Mouse (Mus musculus) T-cell, adult 66 days (primary cell): ENCODE results near the gene Ccl19. TPM values are rescaled to one million over a fixed set of nuclear protein-coding genes. Genes with fewer than 3 reads are reported as not detected.

ENCODE experiments used
- total RNA-seq, 2 experiments: library from RNA; stranded (reverse); gene quantifications; 3 replicates in 1 of 2; 4 replicates in 1 of 2; pipeline ENCODE4 v1.2.4; 2023

Gene Ccl19
- not detected for total RNA-seq

GRCm38 (mm10) chr4:42756477-42756876 is at the start of gene Ccl19:
TSS of gene Ccl19 (minus strand) at chr4:42756577.

GRCm38 (mm10) chr4:42773893-42774292 is 17.5 kb upstream of the Ccl19 start, which contains the start of gene Ccl21a:
TSS of gene Ccl21a (minus strand) at chr4:42773993.

GRCm38 (mm10) chr4:42735245-42735644 is 21.1 kb downstream of the Ccl19 start, which contains the start of gene 4930578G10Rik:
TSS of gene 4930578G10Rik (plus strand) at chr4:42735545.

Other genes with a start within 250 kb of the Ccl19 start
- gene Fam205a2, start 228.4 kb downstream of the Ccl19 start, total RNA-seq: under 1 TPM; 0.15 to 0.20 TPM
- not detected for gene Gm10591, start 144.4 kb downstream of the Ccl19 start, total RNA-seq
- gene Gm2564, start 126.9 kb downstream of the Ccl19 start, total RNA-seq: not detected
- not detected for gene Ccl27b, start 101.3 kb downstream of the Ccl19 start, total RNA-seq
- gene Il11ra2, start 94.7 kb downstream of the Ccl19 start, total RNA-seq: not detected
- gene 4930578G10Rik, start 21.0 kb downstream of the Ccl19 start, total RNA-seq: not detected
- not detected for gene Ccl21a, start 17.4 kb upstream of the Ccl19 start, total RNA-seq
- gene Fam205a1, start 97.3 kb upstream of the Ccl19 start, total RNA-seq: not detected
- gene Gm12394, start 100.2 kb upstream of the Ccl19 start, total RNA-seq: not detected
- gene Fam205c, start 117.7 kb upstream of the Ccl19 start, total RNA-seq: not detected
- not detected for gene Phf24, start 160.1 kb upstream of the Ccl19 start, total RNA-seq
- 10 to 100 TPM; 17.1 to 21.3 TPM for gene Dnajb5, start 193.2 kb upstream of the Ccl19 start, total RNA-seq
- gene 1700022I11Rik, start 213.0 kb upstream of the Ccl19 start, total RNA-seq: not detected
- 100 to 1,000 TPM; 120 to 126 TPM for gene Vcp, start 243.9 kb upstream of the Ccl19 start, total RNA-seq